Mouse (Mus musculus) liver (tissue): ENCODE measurements around the gene Slc28a3.
A peak's percentile ranks its signal among the peaks of the same experiment; 100 is the strongest.

ENCODE experiments used
- DNase-seq: peaks from one replicate; pipeline ENCODE4 v3.0.0-alpha.2; 2020; ENCODE audit warnings: mixed read lengths

Gene Slc28a3

GRCm38 (mm10) chr13:58520580-58521330 is 89.9 kb downstream of the Slc28a3 start:
- no peak for DNase-seq

- DNase-seq: peak; percentile 84
Observed at GRCm38 (mm10) chr13:58520028-58520427, 90.6 kb downstream of the Slc28a3 start.

GRCm38 (mm10) chr13:58516277-58516676 is 94.4 kb downstream of the Slc28a3 start:
- DNase-seq: peak; percentile 60

- no peak for DNase-seq
Observed at GRCm38 (mm10) chr13:58515635-58516034, 95.0 kb downstream of the Slc28a3 start.

GRCm38 (mm10) chr13:58514147-58514727 is 96.4 kb downstream of the Slc28a3 start:
- DNase-seq: no peak

- no peak for DNase-seq
Observed at GRCm38 (mm10) chr13:58511926-58512325, 98.8 kb downstream of the Slc28a3 start.

GRCm38 (mm10) chr13:58511248-58511647 is 99.4 kb downstream of the Slc28a3 start:
- DNase-seq: no peak

- no peak for DNase-seq
Observed at GRCm38 (mm10) chr13:58509241-58509640, 101.4 kb downstream of the Slc28a3 start.

GRCm38 (mm10) chr13:58503610-58504009 is 107.1 kb downstream of the Slc28a3 start:
- DNase-seq: no peak

- DNase-seq: no peak
Observed at GRCm38 (mm10) chr13:58497809-58498208, 112.9 kb downstream of the Slc28a3 start.
